Mouse (Mus musculus): Measurements from ENCODE around the gene Prss44.

- TF ChIP-seq CTCF (IDR thresholded peaks at IDR 0.05; ENCODE audit: borderline replicate concordance, insufficient read depth, low read depth, low read length) (no peak), POLR2A (IDR thresholded peaks at IDR 0.05; ENCODE audit: borderline replicate concordance, insufficient read depth, low read length) (no peak)
Observed at GRCm38 (mm10) chr9:110790462-110790861, 23.3 kb upstream of the Prss44 start.

Measured in cerebellum, adult 2 months (tissue).